Mouse (Mus musculus) retina, postnatal 1 day (tissue): ENCODE data around the gene Acan.

Source experiments
- DNase-seq: peaks from one replicate; pipeline ENCODE4 v3.0.0-alpha.2; 2012

Gene Acan

DNA sequence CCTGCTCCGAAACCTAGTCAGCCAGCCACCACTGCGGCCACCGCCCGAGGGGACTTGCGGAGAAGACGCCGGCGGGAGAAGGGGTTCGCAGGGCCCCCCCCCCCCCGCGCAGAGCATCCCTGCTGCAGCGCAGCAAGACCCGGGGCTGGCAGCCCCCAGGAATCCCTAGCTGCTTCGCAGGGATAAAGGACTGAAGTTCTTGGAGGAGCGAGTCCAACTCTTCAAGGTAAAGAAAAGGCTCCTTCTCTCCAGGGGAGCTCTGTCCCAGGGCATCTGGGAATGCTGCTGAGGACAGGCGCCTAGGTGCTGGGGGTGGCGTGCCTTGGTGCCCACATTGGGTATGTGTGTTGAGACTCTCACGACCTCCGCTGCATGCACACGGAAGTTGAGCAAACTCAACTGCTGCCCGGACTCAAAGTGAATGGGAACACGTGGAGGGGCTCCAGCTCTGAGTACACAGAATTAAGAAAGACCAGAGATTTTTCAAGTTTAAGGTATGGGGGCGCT is at the start of gene Acan:
TSS of gene Acan (plus strand) at position 101 of the 507 bp plus-strand sequence.
- peak; percentile 7 for DNase-seq

DNA sequence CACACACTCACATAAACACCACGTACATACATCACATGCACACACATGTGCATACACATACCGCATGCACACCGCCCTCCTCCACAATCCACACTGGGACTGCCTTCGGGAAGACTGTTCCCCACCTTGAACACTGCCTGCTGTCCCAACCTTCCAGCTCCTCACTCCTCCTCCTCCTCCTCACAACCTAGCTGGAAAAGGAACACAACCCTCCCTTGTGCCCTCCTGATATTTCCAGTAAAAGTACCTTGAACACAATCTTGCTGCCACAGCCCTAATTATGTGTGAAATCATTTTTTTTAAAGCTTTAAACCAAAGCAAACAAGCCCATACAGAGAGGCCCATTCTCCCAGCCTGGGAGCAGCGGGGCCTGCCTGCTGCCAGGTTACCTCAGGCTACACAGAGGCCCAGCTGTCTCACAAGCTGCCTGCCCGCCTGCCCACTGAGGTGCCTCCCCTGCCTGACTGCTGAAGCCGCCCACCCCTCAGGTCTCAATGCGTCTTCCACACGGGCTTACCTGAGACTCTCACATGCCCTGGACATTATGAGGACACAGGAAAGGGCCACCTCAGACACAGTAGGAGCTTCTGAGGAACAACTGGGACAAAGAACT is 31.9 kb upstream of the Acan start:
- no peak for DNase-seq

DNA sequence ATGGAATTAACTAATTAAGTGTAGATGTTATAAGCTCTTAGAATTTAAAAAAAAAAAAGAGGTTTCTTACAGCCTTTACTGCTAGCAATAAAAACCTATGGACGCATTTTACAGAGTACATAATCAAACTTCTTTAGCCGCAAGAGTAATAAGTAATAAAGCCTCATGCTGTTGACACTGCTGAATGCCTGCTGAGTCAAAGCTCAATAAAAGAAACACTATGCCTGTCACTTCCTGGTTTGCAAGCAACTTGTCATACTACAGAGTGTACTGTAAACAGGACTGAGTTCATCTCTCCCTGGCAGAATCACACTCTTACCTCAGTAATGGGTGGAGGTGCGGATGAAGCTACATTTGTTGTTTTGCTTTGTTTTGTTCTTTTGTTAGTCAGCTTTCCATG is 24.1 kb upstream of the Acan start:
- DNase-seq: no peak

DNA sequence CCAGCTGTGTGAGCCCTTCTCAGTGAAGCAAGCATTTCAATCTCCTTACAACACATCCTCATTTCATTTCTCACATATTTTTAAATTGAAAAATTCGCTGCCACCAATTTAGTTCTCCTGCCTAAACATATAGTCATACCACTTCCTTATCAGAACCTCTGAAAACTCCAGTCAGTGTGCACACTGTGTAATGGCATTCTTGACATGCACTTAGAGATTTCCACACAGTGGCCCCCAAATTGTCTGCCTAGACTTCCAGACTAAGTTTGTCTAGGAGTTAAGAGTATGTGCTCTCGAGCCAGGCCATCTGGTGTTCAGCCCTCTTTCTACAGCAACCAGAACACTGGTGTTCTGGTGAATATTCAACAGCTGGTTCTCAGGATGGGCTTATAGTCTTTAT is 19.5 kb upstream of the Acan start:
- DNase-seq: no peak

DNA sequence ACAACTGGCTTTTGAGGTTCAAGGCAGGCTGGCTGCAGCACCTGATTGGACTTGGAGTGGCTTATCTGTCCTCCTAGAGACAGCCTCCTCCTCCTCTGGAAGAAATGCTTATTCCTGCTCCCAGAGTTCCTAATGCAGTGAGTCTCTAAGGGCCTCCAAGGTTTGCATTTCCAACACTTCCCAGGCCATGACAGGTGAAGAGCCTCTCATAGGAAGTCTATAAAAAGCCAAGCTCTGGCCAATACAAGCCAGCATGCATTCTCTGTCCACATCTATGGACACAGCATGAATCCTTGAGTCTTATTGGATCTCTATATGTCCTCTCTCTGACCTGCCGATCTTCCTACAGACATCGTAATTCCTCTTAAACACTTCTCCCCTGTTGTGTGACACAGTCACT is 18.8 kb upstream of the Acan start:
- no peak for DNase-seq

DNA sequence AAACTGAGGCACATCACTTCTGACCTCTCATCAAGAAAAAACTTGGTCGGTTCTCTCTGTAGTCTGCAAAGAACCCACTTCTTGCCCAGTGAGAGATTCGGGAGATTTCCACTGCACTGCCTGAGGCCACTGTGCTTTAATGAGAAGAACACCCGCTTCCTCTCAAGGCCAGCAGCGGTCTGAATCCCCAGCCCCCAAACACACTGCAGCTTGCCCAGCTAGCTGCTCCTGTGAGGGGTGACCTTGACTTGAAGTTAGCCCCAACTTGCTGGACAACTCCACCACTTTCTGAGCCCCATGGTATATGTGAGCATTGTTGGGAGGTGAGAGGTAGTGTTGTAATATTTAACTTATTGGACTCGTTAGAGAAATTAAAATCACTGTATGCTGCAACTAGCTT is 1.2 kb upstream of the Acan start:
- no peak for DNase-seq

- peak; percentile 46 for DNase-seq
These were observed 531 bp upstream of the Acan start for GRCm38 (mm10) chr7:79052521-79053382.

DNA sequence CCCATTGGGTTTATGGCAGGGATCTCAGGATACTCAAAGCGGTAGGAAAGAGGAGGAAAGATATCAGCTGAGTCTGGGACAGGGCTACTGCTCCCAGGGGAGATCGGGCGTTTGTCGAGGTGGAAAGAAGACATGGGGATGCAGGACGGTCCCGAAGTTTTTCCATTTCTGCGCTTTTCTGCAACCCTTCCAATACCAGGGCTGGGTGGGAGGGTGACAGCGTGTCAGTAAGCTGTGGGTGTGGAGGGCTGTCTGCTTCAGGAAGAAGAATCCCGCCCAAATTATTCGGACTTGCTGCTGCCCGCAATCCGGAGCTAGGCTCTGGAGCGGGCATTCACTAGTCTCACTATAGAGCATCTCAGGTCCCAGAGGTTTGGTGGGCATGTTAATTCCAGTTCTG is 828 bp downstream of the Acan start:
- no peak for DNase-seq

- peak; percentile 24 for DNase-seq
These were observed 5.3 kb downstream of the Acan start for GRCm38 (mm10) chr7:79058546-79058945.

GRCm38 (mm10) chr7:79067466-79067865 is 14.2 kb downstream of the Acan start:
- DNase-seq: no peak

DNA sequence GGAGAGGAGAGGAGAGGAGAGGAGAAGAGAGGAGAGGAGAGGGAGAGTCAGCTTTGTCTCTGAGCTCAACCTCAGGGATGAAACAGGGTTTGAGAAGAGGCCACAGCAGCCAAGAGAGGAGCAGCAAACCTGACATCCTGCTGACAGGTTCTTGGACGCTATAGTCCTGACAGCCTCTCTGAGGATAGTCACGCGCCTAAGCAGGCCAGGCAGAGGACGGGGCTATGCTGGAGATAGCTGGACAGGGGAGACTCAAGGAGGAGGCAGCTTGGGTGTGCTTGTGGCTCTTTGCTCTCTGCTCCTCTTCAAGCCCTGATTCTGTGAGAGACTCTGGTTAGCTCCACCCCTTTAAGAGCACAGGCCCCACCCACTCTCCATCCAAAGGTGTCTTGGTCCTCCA is 14.9 kb downstream of the Acan start:
- no peak for DNase-seq

DNA sequence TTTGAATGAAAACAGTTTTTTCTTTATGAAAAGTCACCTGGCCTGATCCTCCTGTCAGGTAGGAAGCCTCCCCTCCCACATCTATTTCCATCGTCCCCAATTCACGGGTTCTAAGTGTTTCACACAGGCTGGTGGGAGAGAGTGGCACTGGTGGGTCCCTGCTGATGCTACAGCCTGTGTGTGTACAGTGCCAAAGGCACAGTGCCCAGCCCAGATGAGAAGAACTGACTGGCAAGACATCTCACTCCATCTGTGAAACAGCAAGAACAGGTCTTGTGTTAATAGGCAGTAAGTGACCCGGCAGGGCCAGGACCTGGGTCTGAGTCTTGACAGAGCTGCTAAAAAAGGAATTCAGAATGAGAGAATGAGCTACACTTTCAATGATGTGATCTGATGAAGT is 25.9 kb downstream of the Acan start:
- DNase-seq: no peak

- peak; percentile 80 for DNase-seq
These were observed 27.5 kb downstream of the Acan start for GRCm38 (mm10) chr7:79080572-79081399.

GRCm38 (mm10) chr7:79089111-79089510 is 35.8 kb downstream of the Acan start:
- DNase-seq: peak; percentile 15

DNA sequence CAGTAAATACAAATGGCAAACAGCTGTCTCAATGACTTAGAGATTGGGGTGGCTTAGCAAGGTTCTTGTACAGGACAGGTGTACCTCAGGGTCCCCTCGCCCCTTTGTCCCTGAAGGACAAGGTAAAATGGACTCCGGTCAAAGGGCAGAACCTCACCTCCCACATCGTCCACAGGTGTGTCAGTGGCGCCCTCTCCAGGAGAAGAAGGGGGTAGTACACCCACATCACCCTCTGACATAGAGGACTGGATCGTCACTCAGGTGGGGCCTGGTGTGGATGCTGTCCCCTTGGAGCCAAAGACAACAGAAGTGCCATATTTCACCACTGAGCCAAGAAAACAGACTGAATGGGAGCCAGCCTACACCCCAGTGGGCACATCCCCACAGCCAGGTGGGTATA is 43.2 kb downstream of the Acan start:
- DNase-seq: no peak

GRCm38 (mm10) chr7:79113848-79114247 is 60.6 kb downstream of the Acan start:
- DNase-seq: no peak

DNA sequence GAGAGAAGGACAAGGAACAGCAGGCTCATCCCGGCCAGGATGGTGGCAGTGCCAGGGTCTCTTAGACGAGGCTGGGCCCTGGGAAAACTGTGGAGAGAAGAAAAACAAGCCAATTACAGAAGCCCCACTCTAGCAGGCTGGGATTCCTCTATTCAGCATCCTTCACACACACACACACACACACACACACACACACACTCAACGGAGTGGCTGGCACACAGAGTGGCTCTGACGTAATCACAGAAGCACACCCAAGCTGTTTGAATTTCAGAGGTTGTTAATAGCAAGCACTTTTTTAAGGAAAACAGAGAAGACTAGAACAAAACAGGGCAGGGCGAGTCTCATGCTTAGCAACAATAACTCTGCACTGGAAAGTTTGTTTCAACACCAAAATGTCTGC is 70.2 kb downstream of the Acan start:
- no peak for DNase-seq

GRCm38 (mm10) chr7:79129883-79130282 is 76.6 kb downstream of the Acan start:
- DNase-seq: peak; percentile 56

DNA sequence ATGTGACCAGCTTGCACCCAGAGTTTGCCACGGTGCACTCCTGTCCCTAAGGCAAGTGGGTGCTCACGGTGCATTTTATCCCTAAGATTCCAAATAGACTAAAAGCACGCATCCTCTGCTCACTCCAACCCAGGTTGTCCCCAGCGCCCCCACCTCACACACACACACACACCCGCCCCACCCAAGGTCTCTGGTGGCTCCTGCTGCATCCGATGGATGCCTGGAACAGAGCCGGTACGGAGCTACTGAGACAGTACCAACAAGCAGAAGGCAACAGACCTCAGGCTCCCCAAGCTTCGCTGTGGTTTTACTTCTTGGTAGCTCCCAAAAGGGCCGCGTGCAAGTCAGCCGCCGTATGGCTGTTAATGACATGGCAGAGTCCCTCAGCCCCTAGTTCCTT is 77.1 kb downstream of the Acan start:
- DNase-seq: no peak

DNA sequence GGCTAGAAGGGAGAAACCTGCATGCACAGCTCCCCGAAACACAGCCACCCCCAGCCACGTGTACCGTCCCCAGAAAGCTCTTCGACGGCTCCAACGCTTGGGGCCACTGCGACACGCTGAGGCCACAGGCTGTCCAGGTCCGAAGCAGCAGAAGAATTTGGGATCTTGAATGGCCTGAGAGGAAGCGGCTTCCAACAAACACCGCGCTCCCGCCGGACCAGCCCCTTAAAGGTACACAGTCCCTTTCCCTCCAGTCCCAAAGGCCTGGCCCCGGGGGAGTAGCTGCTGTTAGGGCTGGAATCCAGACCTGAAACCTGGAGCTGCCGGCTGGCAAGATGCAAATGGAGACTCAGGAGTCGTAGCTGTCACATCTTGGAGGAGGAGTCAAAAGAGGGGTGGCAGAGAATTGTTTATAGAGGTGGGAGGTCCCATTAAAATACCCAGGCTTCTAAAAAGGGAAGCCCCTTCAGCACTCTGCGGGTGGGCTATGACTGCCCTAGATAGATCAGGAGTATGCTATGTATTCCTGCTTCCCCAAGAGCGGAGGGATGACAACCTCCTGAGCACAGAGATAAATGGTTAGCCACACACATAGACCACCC is 77.7 kb downstream of the Acan start, which contains the start of gene Hapln3:
TSS of gene Hapln3 (minus strand) at position 176 of the 602 bp plus-strand sequence.
- peak; percentile 75 for DNase-seq

- peak; percentile 28 for DNase-seq
These were observed 80.1 kb downstream of the Acan start for GRCm38 (mm10) chr7:79133391-79133790.

GRCm38 (mm10) chr7:79139328-79139824 is 86.1 kb downstream of the Acan start:
- DNase-seq: no peak
